Mouse (Mus musculus): ENCODE data around the gene Lamp2. TPM values are rescaled to one million over a fixed set of nuclear protein-coding genes. Genes with fewer than 3 reads are reported as not detected.

Gene Lamp2
- polyA plus RNA-seq (2012; rRNA removed; ENCODE audit: low replicate concordance): 113 and 131 TPM in 2 replicates

GRCm38 (mm10) chrX:38455890-38456634 is at the start of gene Lamp2:
Lamp2 (minus strand) TSS chrX:38456454.

Other genes starting within 250 kb of the Lamp2 start
- gene Tmem255a, start 204.0 kb downstream of the Lamp2 start, polyA plus RNA-seq (2012; rRNA removed; ENCODE audit: low replicate concordance): 1.4 and 3.8 TPM in 2 replicates
- not detected in 2 replicates for gene Atp1b4, start 140.3 kb downstream of the Lamp2 start, polyA plus RNA-seq (2012; rRNA removed; ENCODE audit: low replicate concordance)
- 5.8 and 7.2 TPM in 2 replicates for gene Cul4b, start 119.7 kb upstream of the Lamp2 start, polyA plus RNA-seq (2012; rRNA removed; ENCODE audit: low replicate concordance)
- 15.2 and 18.9 TPM in 2 replicates for gene Mcts1, start 144.1 kb upstream of the Lamp2 start, polyA plus RNA-seq (2012; rRNA removed; ENCODE audit: low replicate concordance)
- gene C1galt1c1, start 178.6 kb upstream of the Lamp2 start, polyA plus RNA-seq (2012; rRNA removed; ENCODE audit: low replicate concordance): 10.3 and 11.8 TPM in 2 replicates

All from subcutaneous adipose tissue, adult 2 months (tissue).